Mouse (Mus musculus): ENCODE data around the gene Fbxl15.

Gene Fbxl15

GRCm38 (mm10) chr19:46337719-46338330, 9.8 kb downstream of the Fbxl15 start:
- in situ Hi-C loops (cut with MboI; ENCODE audit: unreplicated experiment in 2 of 2), result loop anchor here in 1 of 2 experiments (10.0 kb wide), 1 partner anchor 107 kb away; no protein-coding TSS in a partner anchor

GRCm38 (mm10) chr19:46338331-46338936, 10.4 kb downstream of the Fbxl15 start, which contains the start of gene Cuedc2:
TSS of gene Cuedc2 (minus strand) at chr19:46338702.
- in situ Hi-C loops (cut with MboI; ENCODE audit: unreplicated experiment in 2 of 2), result loop anchor here in 1 of 2 experiments (10.0 kb wide), 1 partner anchor 106 kb away; no protein-coding TSS in a partner anchor

GRCm38 (mm10) chr19:46338942-46339286, 10.9 kb downstream of the Fbxl15 start:
- in situ Hi-C loops (cut with MboI; ENCODE audit: unreplicated experiment in 2 of 2), result loop anchor here in 1 of 2 experiments (10.0 kb wide), 1 partner anchor 106 kb away; no protein-coding TSS in a partner anchor

- in situ Hi-C loops (cut with MboI; ENCODE audit: unreplicated experiment in 2 of 2), result loop anchor here in 1 of 2 experiments (10.0 kb wide), 1 partner anchor 105 kb away; no protein-coding TSS in a partner anchor
Observed at GRCm38 (mm10) chr19:46339287-46339971, 11.4 kb downstream of the Fbxl15 start.

- in situ Hi-C loops (cut with MboI; ENCODE audit: unreplicated experiment in 2 of 2), result no loop called here
Observed at GRCm38 (mm10) chr19:46344710-46345419, 16.9 kb downstream of the Fbxl15 start.

- in situ Hi-C loops (cut with MboI; ENCODE audit: unreplicated experiment in 2 of 2), result no loop called here
Observed at GRCm38 (mm10) chr19:46347146-46347545, 19.2 kb downstream of the Fbxl15 start.

- in situ Hi-C loops (cut with MboI; ENCODE audit: unreplicated experiment in 2 of 2), result no loop called here
Observed at GRCm38 (mm10) chr19:46347936-46348668, 20.1 kb downstream of the Fbxl15 start.

- in situ Hi-C loops (cut with MboI; ENCODE audit: unreplicated experiment in 2 of 2), result no loop called here
Observed at GRCm38 (mm10) chr19:46348761-46349458, 20.9 kb downstream of the Fbxl15 start.

GRCm38 (mm10) chr19:46349550-46349949, 21.6 kb downstream of the Fbxl15 start:
- in situ Hi-C loops (cut with MboI; ENCODE audit: unreplicated experiment in 2 of 2), result no loop called here

- in situ Hi-C loops (cut with MboI; ENCODE audit: unreplicated experiment in 2 of 2), result no loop called here
Observed at GRCm38 (mm10) chr19:46350168-46350932, 22.4 kb downstream of the Fbxl15 start, which contains the start of gene 2310034G01Rik. TSS of gene 2310034G01Rik (minus strand) at chr19:46350302.

- in situ Hi-C loops (cut with MboI; ENCODE audit: unreplicated experiment in 2 of 2), result no loop called here
Observed at GRCm38 (mm10) chr19:46356701-46357138, 28.7 kb downstream of the Fbxl15 start.

- in situ Hi-C loops (cut with MboI; ENCODE audit: unreplicated experiment in 2 of 2), result no loop called here
Observed at GRCm38 (mm10) chr19:46357344-46358280, 29.6 kb downstream of the Fbxl15 start.

GRCm38 (mm10) chr19:46358381-46358780, 30.4 kb downstream of the Fbxl15 start:
- in situ Hi-C loops (cut with MboI; ENCODE audit: unreplicated experiment in 2 of 2), result no loop called here

- in situ Hi-C loops (cut with MboI; ENCODE audit: unreplicated experiment in 2 of 2), result no loop called here
Observed at GRCm38 (mm10) chr19:46362104-46362503, 34.1 kb downstream of the Fbxl15 start.

GRCm38 (mm10) chr19:46363294-46364009, 35.5 kb downstream of the Fbxl15 start:
- in situ Hi-C loops (cut with MboI; ENCODE audit: unreplicated experiment in 2 of 2), result no loop called here

GRCm38 (mm10) chr19:46367798-46368590, 40.0 kb downstream of the Fbxl15 start:
- in situ Hi-C loops (cut with MboI; ENCODE audit: unreplicated experiment in 2 of 2), result no loop called here
